9 mouse cellular contexts compared by ENCODE assay signal in the genomic region with DNA sequence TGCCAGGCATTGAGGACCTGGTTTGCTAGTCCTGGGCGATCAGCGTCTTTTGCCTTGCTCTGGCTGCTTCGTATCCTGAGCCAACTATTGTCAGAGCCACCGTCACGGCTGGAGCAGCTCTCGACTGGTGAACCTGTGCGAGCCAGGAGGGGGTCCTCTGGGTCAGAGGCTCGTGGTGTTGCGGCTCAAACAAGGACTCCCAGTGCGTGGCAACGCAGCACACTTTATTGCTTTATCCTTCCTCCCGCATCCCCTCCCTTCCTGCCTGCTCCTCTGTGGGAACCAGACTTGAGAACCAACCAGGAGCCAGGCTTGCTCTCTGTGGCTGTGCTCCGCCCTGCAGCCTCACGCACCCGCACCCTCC. TPM values are rescaled to one million over a fixed set of nuclear protein-coding genes. Genes with fewer than 3 reads are reported as not detected.
DNase-seq lines count a peak whose midpoint lies in the region; ATAC-seq and TF ChIP-seq lines count a peak whose summit lies in the region.
"Had no signal": no experiment of that assay in that cellular context is flagged by ENCODE, and none has a peak within 500 bp of the region (broad histone marks: within the 10 kb centered on the region; RNA-seq: fewer than 3 reads in every experiment).

A gene (minus strand): TSS at position 323 of the 364 bp plus-strand sequence.

- H3K9me3 ChIP-seq in embryonic facial prominence, embryonic 13.5 days, result no peaks in the 10 kb centered on the region
- H3K9me3 ChIP-seq in hindbrain, postnatal 0 days (ENCODE audit: low read length), result no peaks in the 10 kb centered on the region
- no peaks in the 10 kb centered on the region for H3K9me3 ChIP-seq in liver, embryonic 13.5 days (replicated peaks)

- under 1% methylated on average over 15 of the region's 15 CpGs for WGBS in embryonic facial prominence, embryonic 13.5 days
- under 1% methylated on average over 15 of the region's 15 CpGs for WGBS in hindbrain, postnatal 0 days
- WGBS in liver, embryonic 13.5 days (ENCODE audit: insufficient replicate concordance), result under 1% methylated on average over 12 of the region's 15 CpGs

- peaks cover 40% of the 10 kb centered on the region for H3K27me3 ChIP-seq in embryonic facial prominence, embryonic 13.5 days
- no peaks in the 10 kb centered on the region for H3K27me3 ChIP-seq in hindbrain, postnatal 0 days (ENCODE audit: insufficient read depth, low read length)
- H3K27me3 ChIP-seq in liver, embryonic 13.5 days, result peaks cover 41% of the 10 kb centered on the region

- peak within 1 kb of the TSS; percentile 57 for H3K4me3 ChIP-seq in embryonic facial prominence, embryonic 13.5 days
- peak within 1 kb of the TSS; percentile 69 for H3K4me3 ChIP-seq in hindbrain, postnatal 0 days (ENCODE audit: low read length)
- peak within 1 kb of the TSS; percentile 48 for H3K4me3 ChIP-seq in liver, embryonic 13.5 days (replicated peaks)

- H3K4me2 ChIP-seq in embryonic facial prominence, embryonic 13.5 days, result peak within 1 kb of the TSS; percentile 91
- H3K4me2 ChIP-seq in hindbrain, postnatal 0 days (ENCODE audit: low read depth, low read length), result peak within 1 kb of the TSS; percentile 73
- peak within 1 kb of the TSS; percentile 71 for H3K4me2 ChIP-seq in liver, embryonic 13.5 days

- peaks cover 14% of the 10 kb centered on the region for H3K4me1 ChIP-seq in embryonic facial prominence, embryonic 13.5 days
- H3K4me1 ChIP-seq in hindbrain, postnatal 0 days (ENCODE audit: insufficient read depth, low read length), result peaks cover 8% of the 10 kb centered on the region; the same call in 1 of the 2 replicates
- H3K4me1 ChIP-seq in liver, embryonic 13.5 days (replicated peaks), result peaks cover 13% of the 10 kb centered on the region

- no peak within 1 kb of the TSS for H3K27ac ChIP-seq in embryonic facial prominence, embryonic 13.5 days
- H3K27ac ChIP-seq in hindbrain, postnatal 0 days, result peak within 1 kb of the TSS; percentile 94
- no peak within 1 kb of the TSS for H3K27ac ChIP-seq in liver, embryonic 13.5 days
- H3K27ac ChIP-seq: macrophage had no signal

- DNase-seq in layer of hippocampus, adult 11-12 months (ENCODE audit: low spot score), result peak; percentile 59
- no peak for DNase-seq in layer of hippocampus, adult 9-10 months (ENCODE audit: low spot score)
- DNase-seq in hindbrain, postnatal 0 days (ENCODE audit: low spot score), result peak; percentile 82
- DNase-seq in liver, embryonic 13.5 days, result no peak
- peak; percentile 65 to 77 for DNase-seq in right cerebral cortex, postnatal 36 days (ENCODE audit: low spot score in 2 of 2)
- DNase-seq in kidney, postnatal 10 days, result no peak

- H3K36me3 ChIP-seq in embryonic facial prominence, embryonic 13.5 days, result no peaks in the 10 kb centered on the region
- no peaks in the 10 kb centered on the region for H3K36me3 ChIP-seq in hindbrain, postnatal 0 days (ENCODE audit: insufficient read depth, low read length)
- H3K36me3 ChIP-seq in liver, embryonic 13.5 days, result no peaks in the 10 kb centered on the region

- peak; percentile 68 for ATAC-seq in embryonic facial prominence, embryonic 13.5 days (ENCODE audit: insufficient number of reproducible peaks, insufficient read depth, low FRiP score, low TSS enrichment, low read depth)
- ATAC-seq in hindbrain, postnatal 0 days, result peak; percentile 88
- peak; percentile 51; the same call in 1 of the 2 replicates for ATAC-seq in liver, embryonic 13.5 days (ENCODE audit: low read depth)
- no peak for ATAC-seq in activated CD4-positive, CD25-positive, alpha-beta regulatory T cell, adult 4 months

- H3K9ac ChIP-seq in embryonic facial prominence, embryonic 13.5 days, result peak within 1 kb of the TSS; percentile 62
- peak within 1 kb of the TSS; percentile 79 for H3K9ac ChIP-seq in hindbrain, postnatal 0 days (replicated peaks; ENCODE audit: low read length)
- H3K9ac ChIP-seq in liver, embryonic 13.5 days, result peak within 1 kb of the TSS; percentile 33; the same call in 1 of the 2 replicates

- TF ChIP-seq CTCF in hindbrain, postnatal 0 days (IDR thresholded peaks at IDR 0.05; ENCODE audit: low read depth), result no peak

RNA-seq across cellular contexts. Expression of the gene that starts here (rescaled TPM):
- 2.6 and 2.9 TPM in 2 replicates for polyA plus RNA-seq in embryonic facial prominence, embryonic 13.5 days (2015; fragmentation: Nextera tagmentation; extraction: Ambion mirVana)
- total RNA-seq in hindbrain, postnatal 0 days (2014; rRNA removed), result 95.3 and 114 TPM in 2 replicates
- polyA plus RNA-seq in hindbrain, postnatal 0 days (2015; fragmentation: Nextera tagmentation; extraction: Ambion mirVana), result 29.8 and 30.5 TPM in 2 replicates
- 0.08 and 0.32 TPM in 2 replicates for polyA plus RNA-seq in liver, embryonic 13.5 days (2015; fragmentation: Nextera tagmentation; extraction: Ambion mirVana)
- polyA plus RNA-seq in activated CD4-positive, CD25-positive, alpha-beta regulatory T cell, adult 4 months (2017; shearing (Covaris generic)), result under 1 TPM in 1 of 2 experiments, not detected in 1; 0.26 TPM
- polyA plus RNA-seq: macrophage had no signal

Comparison
In these comparisons a context has a peak if more than half of its experiments do, and no peak if none do; other contexts are left out.
1. DNase-seq: peak in layer of hippocampus, adult 11-12 months (single experiment), hindbrain, postnatal 0 days (single experiment) and right cerebral cortex, postnatal 36 days (2 of 2); none in layer of hippocampus, adult 9-10 months (single experiment), liver, embryonic 13.5 days (single experiment) and kidney, postnatal 10 days (single experiment).
2. Peak in ATAC-seq, H3K4me3 ChIP-seq, H3K9ac ChIP-seq and H3K4me2 ChIP-seq in liver, embryonic 13.5 days; RNA of the gene not detected or under 1 TPM.
3. Peak in every context shown above with its lines, with median percentiles within 50 percentile points of each other: H3K4me2 ChIP-seq, H3K4me3 ChIP-seq and H3K9ac ChIP-seq.